Mouse (Mus musculus) embryonic facial prominence, embryonic 10.5 days (tissue): ENCODE data around the gene Tdrkh. TPM values are rescaled to one million over a fixed set of nuclear protein-coding genes. Genes with fewer than 3 reads are reported as not detected.

ENCODE experiments used
- DNase-seq: peaks from one replicate; pipeline ENCODE4 v3.0.0-alpha.2; 2017; ENCODE audit warnings: low spot score
- H3K27ac ChIP-seq: fragments of 300-500 bp; sonication (generic); replicated peaks from 2 replicates; pipeline ENCODE4 v1.5.1; 2016; ENCODE audit warnings: mild to moderate bottlenecking
- H3K27me3 ChIP-seq: fragments of 300-500 bp; sonication (generic); replicated peaks from 2 replicates; pipeline ENCODE4 v1.6.1; 2016; ENCODE audit warnings: low read depth, mild to moderate bottlenecking; ENCODE audit not compliant: poor library complexity, severe bottlenecking
- H3K36me3 ChIP-seq: fragments of 300-500 bp; sonication (generic); replicated peaks from 2 replicates; pipeline ENCODE4 v1.6.1; 2016; ENCODE audit warnings: mild to moderate bottlenecking, moderate library complexity
- H3K4me1 ChIP-seq: fragments of 300-500 bp; sonication (generic); 2 replicates; pipeline ENCODE4 v1.6.1; 2016
- H3K4me3 ChIP-seq: fragments of 300-500 bp; sonication (generic); 2 replicates; pipeline ENCODE4 v1.5.1; 2016; ENCODE audit warnings: mild to moderate bottlenecking, moderate library complexity
- H3K9me3 ChIP-seq: fragments of 300-500 bp; sonication (generic); 2 replicates; pipeline ENCODE4 v1.6.1; 2016; ENCODE audit warnings: mild to moderate bottlenecking
- WGBS: fragments of 180-500 bp; shearing (Covaris S2); methylation state at CpG from one replicate; pipeline ENCODE4 v1.1.7; 2016; 5-methylcytosine and 5-hydroxymethylcytosine counted together
- polyA plus RNA-seq: library from polyadenylated mRNA; unstranded; fragments of >200 nt; fragmentation: Nextera tagmentation; extraction: Ambion mirVana; gene quantifications from 2 replicates; pipeline ENCODE4 v1.2.1, GENCODE M21; 2016

Tdrkh gene
- polyA plus RNA-seq, 1 experiment from 2014 or later, result 14.2 TPM

DNA sequence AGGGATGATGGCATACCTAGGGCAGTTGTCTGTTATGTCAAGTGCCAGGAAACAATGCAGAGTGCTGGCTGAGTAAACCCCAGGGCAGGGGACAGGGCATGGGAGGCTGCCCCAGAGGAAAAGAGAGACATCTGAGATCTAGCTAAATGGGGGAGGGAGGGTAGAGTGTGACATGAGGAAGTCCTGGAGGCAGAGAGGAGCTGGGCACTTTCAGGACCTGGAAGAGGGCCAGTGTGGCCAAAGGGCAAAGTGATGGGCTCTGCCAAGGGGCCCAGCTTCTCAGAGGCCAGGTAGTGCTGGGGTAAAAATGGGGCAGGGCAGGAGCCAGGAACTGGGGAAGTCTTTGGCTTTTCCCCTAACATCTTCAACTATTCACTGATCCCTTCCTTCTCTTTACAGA is 38.4 kb upstream of the Tdrkh start:
- Histone ChIP-seq H3K4me1 (peaks cover 37% of the 10 kb centered on the region), H3K27me3 (peaks cover 63% of the 10 kb centered on the region), H3K27ac (no peak overlapping the region), H3K9me3 (no peaks in the 10 kb centered on the region), H3K4me3 (no peak overlapping the region), H3K36me3 (no peaks in the 10 kb centered on the region)
- DNase-seq, result no peak

DNA sequence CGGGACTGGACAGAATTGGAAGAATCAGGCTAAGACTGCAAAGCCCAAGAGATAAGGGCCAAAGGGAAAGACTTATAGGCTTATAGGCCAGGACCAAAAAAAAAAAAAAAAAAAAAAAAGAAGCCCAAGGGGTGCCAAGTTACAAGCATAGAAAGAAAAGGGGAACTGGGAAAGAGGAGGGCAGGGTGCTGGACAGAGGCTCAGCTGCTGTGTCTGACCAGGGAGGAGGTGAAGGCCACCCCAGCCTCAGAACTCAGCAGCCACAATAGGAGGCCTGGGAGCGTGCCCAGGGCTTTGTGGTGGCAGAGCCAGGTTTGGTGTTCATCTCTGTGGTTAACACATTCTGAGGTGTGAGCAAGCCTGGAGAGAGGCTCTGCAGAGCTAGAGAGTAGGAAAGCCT is 37.9 kb upstream of the Tdrkh start:
- peaks cover 63% of the 10 kb centered on the region for H3K27me3 ChIP-seq
- no peaks in the 10 kb centered on the region for H3K9me3 ChIP-seq
- no peaks in the 10 kb centered on the region for H3K36me3 ChIP-seq
- DNase-seq, result no peak
- H3K4me3 ChIP-seq, result no peak overlapping the region
- 80% methylated on average over 2 of the region's 2 CpGs for WGBS
- H3K4me1 ChIP-seq, result peaks cover 42% of the 10 kb centered on the region
- H3K27ac ChIP-seq, result no peak overlapping the region

GRCm38 (mm10) chr3:94375861-94376260 is 37.2 kb upstream of the Tdrkh start:
- Histone ChIP-seq H3K36me3 (no peaks in the 10 kb centered on the region), H3K4me3 (no peak overlapping the region), H3K27me3 (peaks cover 63% of the 10 kb centered on the region), H3K27ac (no peak overlapping the region), H3K9me3 (no peaks in the 10 kb centered on the region), H3K4me1 (peaks cover 49% of the 10 kb centered on the region)
- 55% methylated on average over 5 of the region's 5 CpGs for WGBS
- no peak for DNase-seq

- 20% methylated on average over 13 of the region's 13 CpGs for WGBS
- Histone ChIP-seq H3K9me3 (no peaks in the 10 kb centered on the region), H3K4me3 (no peak overlapping the region), H3K4me1 (peaks cover 40% of the 10 kb centered on the region), H3K27ac (no peak overlapping the region), H3K36me3 (no peaks in the 10 kb centered on the region), H3K27me3 (peaks cover 54% of the 10 kb centered on the region)
- DNase-seq, result no peak
Observed at GRCm38 (mm10) chr3:94377028-94377923, 35.8 kb upstream of the Tdrkh start.

GRCm38 (mm10) chr3:94379831-94380510 is 33.1 kb upstream of the Tdrkh start:
- H3K4me1 ChIP-seq, result peaks cover 18% of the 10 kb centered on the region
- 19% methylated on average over 9 of the region's 9 CpGs for WGBS
- no peaks in the 10 kb centered on the region for H3K9me3 ChIP-seq
- no peaks in the 10 kb centered on the region for H3K36me3 ChIP-seq
- DNase-seq, result peak; percentile 36
- H3K27ac ChIP-seq, result no peak overlapping the region; the same call in 1 of the 2 replicates
- H3K4me3 ChIP-seq, result no peak overlapping the region
- H3K27me3 ChIP-seq, result peaks cover 31% of the 10 kb centered on the region

DNA sequence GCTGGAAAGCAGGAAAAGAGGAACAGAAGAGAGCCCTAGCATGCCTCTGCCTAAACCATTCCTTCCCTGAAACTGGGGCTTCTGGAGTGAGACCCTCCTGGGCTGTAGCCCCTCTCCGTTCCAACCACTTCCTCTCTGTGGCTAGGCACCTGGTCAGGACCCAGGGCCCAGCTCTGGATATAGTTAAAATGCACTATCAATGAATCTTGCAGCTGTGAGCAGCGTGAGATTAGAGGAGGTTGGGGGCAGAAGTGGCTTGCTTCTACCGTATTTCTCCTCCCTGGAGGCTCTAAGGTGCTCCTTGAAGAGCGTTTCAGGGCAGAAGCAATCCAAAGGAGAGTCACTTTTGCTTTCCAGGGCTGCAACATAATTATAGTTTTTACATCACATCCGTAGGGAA is 30.8 kb upstream of the Tdrkh start:
- H3K27me3 ChIP-seq, result 0 out of 2 replicates have a peak, but pooled peaks cover 11% of the 10 kb centered on the region
- no peak overlapping the region for H3K4me3 ChIP-seq
- no peaks in the 10 kb centered on the region for H3K36me3 ChIP-seq
- no peaks in the 10 kb centered on the region for H3K9me3 ChIP-seq
- WGBS, result 78% methylated on average over 5 of the region's 5 CpGs
- no peak for DNase-seq
- no peak overlapping the region for H3K27ac ChIP-seq
- peaks cover 13% of the 10 kb centered on the region for H3K4me1 ChIP-seq

GRCm38 (mm10) chr3:94383476-94383875 is 29.6 kb upstream of the Tdrkh start:
- 0 out of 2 replicates have a peak, but pooled peaks cover 3% of the 10 kb centered on the region for H3K27me3 ChIP-seq
- H3K4me3 ChIP-seq, result no peak overlapping the region
- DNase-seq, result no peak
- H3K27ac ChIP-seq, result no peak overlapping the region
- 62% methylated on average over 3 of the region's 3 CpGs for whole genome bisulfite sequencing
- H3K4me1 ChIP-seq, result peaks cover 12% of the 10 kb centered on the region
- H3K36me3 ChIP-seq, result no peaks in the 10 kb centered on the region
- no peaks in the 10 kb centered on the region for H3K9me3 ChIP-seq

- Histone ChIP-seq H3K27ac (no peak overlapping the region), H3K4me3 (no peak overlapping the region), H3K36me3 (no peaks in the 10 kb centered on the region), H3K9me3 (no peaks in the 10 kb centered on the region), H3K4me1 (no peaks in the 10 kb centered on the region), H3K27me3 (0 out of 2 replicates have a peak, but pooled peaks cover 9% of the 10 kb centered on the region)
- DNase-seq, result no peak
- WGBS, result 76% methylated on average over 4 of the region's 4 CpGs
Observed at GRCm38 (mm10) chr3:94386671-94387070, 26.4 kb upstream of the Tdrkh start.

- no peaks in the 10 kb centered on the region for H3K36me3 ChIP-seq
- no peak overlapping the region for H3K4me3 ChIP-seq
- H3K27me3 ChIP-seq, result 0 out of 2 replicates have a peak, but pooled peaks cover 9% of the 10 kb centered on the region
- no peak for DNase-seq
- no peak overlapping the region for H3K27ac ChIP-seq
- WGBS, result 92% methylated on average over 10 of the region's 10 CpGs
- H3K9me3 ChIP-seq, result no peaks in the 10 kb centered on the region
- H3K4me1 ChIP-seq, result no peaks in the 10 kb centered on the region
Observed at GRCm38 (mm10) chr3:94387391-94387790, 25.7 kb upstream of the Tdrkh start.

GRCm38 (mm10) chr3:94388047-94388446 is 25.0 kb upstream of the Tdrkh start:
- 0 out of 2 replicates have a peak, but pooled peaks cover 9% of the 10 kb centered on the region for H3K27me3 ChIP-seq
- H3K27ac ChIP-seq, result no peak overlapping the region
- WGBS, result 79% methylated on average over 5 of the region's 5 CpGs
- H3K4me1 ChIP-seq, result no peaks in the 10 kb centered on the region
- H3K36me3 ChIP-seq, result no peaks in the 10 kb centered on the region
- no peak for DNase-seq
- no peak overlapping the region for H3K4me3 ChIP-seq
- H3K9me3 ChIP-seq, result no peaks in the 10 kb centered on the region

DNA sequence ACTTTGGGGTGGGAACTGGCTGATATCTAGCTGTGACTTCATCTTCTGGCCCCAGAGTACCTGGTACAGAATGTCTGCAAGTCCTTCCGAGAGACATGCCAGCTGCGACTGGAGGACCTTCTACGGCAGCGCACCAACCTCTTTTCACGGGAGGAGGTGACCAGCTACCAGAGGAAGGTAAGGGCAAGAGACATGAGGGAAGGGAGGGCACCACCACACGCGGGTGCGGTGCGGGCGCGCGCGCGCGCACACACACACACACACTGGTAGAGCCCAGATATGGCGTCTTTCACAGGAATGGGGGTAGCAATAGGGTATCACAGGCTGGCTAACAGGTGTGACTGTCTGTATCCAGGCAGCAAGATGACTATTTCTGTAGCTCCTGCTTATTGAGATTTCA is 23.7 kb upstream of the Tdrkh start:
- WGBS, result 95% methylated on average over 16 of the region's 16 CpGs
- Histone ChIP-seq H3K4me3 (no peak overlapping the region), H3K9me3 (no peaks in the 10 kb centered on the region), H3K27me3 (0 out of 2 replicates have a peak, but pooled peaks cover 5% of the 10 kb centered on the region), H3K4me1 (no peaks in the 10 kb centered on the region), H3K36me3 (no peaks in the 10 kb centered on the region), H3K27ac (no peak overlapping the region)
- no peak for DNase-seq

- no peak overlapping the region for H3K4me3 ChIP-seq
- 0 out of 2 replicates have a peak, but pooled peaks cover 5% of the 10 kb centered on the region for H3K27me3 ChIP-seq
- no peaks in the 10 kb centered on the region for H3K36me3 ChIP-seq
- WGBS, result 77% methylated on average over 5 of the region's 5 CpGs
- H3K9me3 ChIP-seq, result no peaks in the 10 kb centered on the region
- H3K4me1 ChIP-seq, result no peaks in the 10 kb centered on the region
- DNase-seq, result no peak
- no peak overlapping the region for H3K27ac ChIP-seq
Observed at GRCm38 (mm10) chr3:94391001-94391400, 22.1 kb upstream of the Tdrkh start.

DNA sequence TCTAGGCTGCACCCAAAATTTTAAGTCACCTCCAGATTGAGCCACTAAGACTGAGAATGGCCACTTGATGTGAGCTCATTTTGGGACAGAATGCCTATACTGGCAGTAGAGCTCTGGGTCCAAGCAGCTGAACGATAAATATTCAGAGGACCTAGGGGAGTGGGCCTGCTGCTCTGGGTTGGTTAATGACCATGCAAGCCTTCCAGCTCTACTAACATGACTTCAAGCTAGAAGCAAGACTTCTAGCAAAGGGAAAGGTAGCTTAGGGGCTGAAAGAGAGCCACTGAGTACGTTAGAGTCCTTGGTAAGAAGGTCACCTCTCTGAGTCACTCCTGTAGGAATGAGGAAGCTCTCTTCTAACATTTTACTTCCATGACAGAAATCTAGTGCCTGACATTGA is 20.9 kb upstream of the Tdrkh start:
- no peaks in the 10 kb centered on the region for H3K36me3 ChIP-seq
- no peak overlapping the region for H3K27ac ChIP-seq
- H3K4me3 ChIP-seq, result no peak overlapping the region
- H3K4me1 ChIP-seq, result no peaks in the 10 kb centered on the region
- H3K9me3 ChIP-seq, result no peaks in the 10 kb centered on the region
- peaks cover 16% of the 10 kb centered on the region for H3K27me3 ChIP-seq
- DNase-seq, result no peak
- WGBS, result 88% methylated on average over 2 of the region's 2 CpGs
